Mouse (Mus musculus) limb, embryonic 12.5 days (tissue): ENCODE measurements at regions not wholly inside any gene's neighbourhood (a gene's known extent, or its start where the extent isn't known, plus 50 kb on each side); places are given as distances from the start of the nearest gene placed in this dataset.

Experiments
- ATAC-seq: fragments of 200-750 bp; cut with Nextera tagmentation; 2 replicates; pipeline ENCODE4 v1.8.0; 2017; ENCODE audit warnings: low read depth, moderate TSS enrichment; ENCODE audit not compliant: insufficient number of reproducible peaks, insufficient read depth, low FRiP score, low TSS enrichment
- H3K27ac ChIP-seq: fragments of 300-500 bp; sonication (generic); 2 replicates; pipeline ENCODE4 v1.5.1; 2016; ENCODE audit warnings: mild to moderate bottlenecking, moderate library complexity
- H3K27me3 ChIP-seq: fragments of 300-500 bp; sonication (generic); 2 replicates; pipeline ENCODE4 v1.6.1; 2016; ENCODE audit warnings: mild to moderate bottlenecking, moderate library complexity
- H3K36me3 ChIP-seq: fragments of 300-500 bp; sonication (generic); 2 replicates; pipeline ENCODE4 v1.6.1; 2016; ENCODE audit warnings: mild to moderate bottlenecking, moderate library complexity
- H3K4me1 ChIP-seq: fragments of 300-500 bp; sonication (generic); replicated peaks from 2 replicates; pipeline ENCODE4 v1.6.1; 2016
- H3K4me2 ChIP-seq: fragments of 300-500 bp; sonication (generic); 2 replicates; pipeline ENCODE4 v1.6.1; 2016; ENCODE audit warnings: mild to moderate bottlenecking, moderate library complexity
- H3K4me3 ChIP-seq: fragments of 300-500 bp; sonication (generic); replicated peaks from 2 replicates; pipeline ENCODE4 v1.5.1; 2016; ENCODE audit warnings: mild to moderate bottlenecking
- H3K9ac ChIP-seq: fragments of 300-500 bp; sonication (generic); replicated peaks from 2 replicates; pipeline ENCODE4 v1.6.1; 2016; ENCODE audit warnings: mild to moderate bottlenecking, moderate library complexity
- H3K9me3 ChIP-seq: fragments of 300-500 bp; sonication (generic); 2 replicates; pipeline ENCODE4 v1.6.1; 2016; ENCODE audit warnings: mild to moderate bottlenecking, moderate library complexity
- WGBS: fragments of 180-500 bp; shearing (Covaris S2); methylation state at CpG from one replicate; pipeline ENCODE4 v1.1.7; 2016; 5-methylcytosine and 5-hydroxymethylcytosine counted together

GRCm38 (mm10) chr10:19167641-19168271 is 152.3 kb upstream of the Tnfaip3 start:
- Histone ChIP-seq H3K9me3 (no peaks in the 10 kb centered on the region), H3K27ac (no peak overlapping the region; the same call in 1 of the 2 replicates), H3K4me3 (no peak overlapping the region), H3K4me1 (peaks cover 10% of the 10 kb centered on the region), H3K9ac (no peak overlapping the region), H3K36me3 (no peaks in the 10 kb centered on the region), H3K4me2 (peak overlapping the region; percentile 1; the same call in 1 of the 2 replicates), H3K27me3 (no peaks in the 10 kb centered on the region)
- ATAC-seq: peak; percentile 42; the same call in 1 of the 2 replicates
- 48% methylated on average over 8 of the region's 8 CpGs for WGBS

GRCm38 (mm10) chr10:19167101-19167500 is 151.6 kb upstream of the Tnfaip3 start:
- 83% methylated on average over 7 of the region's 7 CpGs for WGBS
- no peak overlapping the region for H3K9ac ChIP-seq
- H3K4me2 ChIP-seq: no peak overlapping the region
- H3K27me3 ChIP-seq: no peaks in the 10 kb centered on the region
- H3K4me1 ChIP-seq: peaks cover 10% of the 10 kb centered on the region
- H3K9me3 ChIP-seq: no peaks in the 10 kb centered on the region
- no peaks in the 10 kb centered on the region for H3K36me3 ChIP-seq
- no peak overlapping the region for H3K27ac ChIP-seq
- ATAC-seq: no peak
- no peak overlapping the region for H3K4me3 ChIP-seq

- H3K4me2 ChIP-seq: no peak overlapping the region
- no peaks in the 10 kb centered on the region for H3K4me1 ChIP-seq
- no peaks in the 10 kb centered on the region for H3K27me3 ChIP-seq
- H3K27ac ChIP-seq: no peak overlapping the region
- 88% methylated on average over 2 of the region's 2 CpGs for WGBS
- no peak overlapping the region for H3K9ac ChIP-seq
- no peaks in the 10 kb centered on the region for H3K9me3 ChIP-seq
- H3K36me3 ChIP-seq: no peaks in the 10 kb centered on the region
- no peak for ATAC-seq
- no peak overlapping the region for H3K4me3 ChIP-seq
Observed at GRCm38 (mm10) chr10:19162104-19162503, 146.6 kb upstream of the Tnfaip3 start.

GRCm38 (mm10) chr10:19161149-19161548 is 145.7 kb upstream of the Tnfaip3 start:
- Histone ChIP-seq H3K9ac (no peak overlapping the region), H3K9me3 (no peaks in the 10 kb centered on the region), H3K27me3 (no peaks in the 10 kb centered on the region), H3K36me3 (no peaks in the 10 kb centered on the region), H3K4me2 (no peak overlapping the region), H3K4me3 (no peak overlapping the region), H3K4me1 (no peaks in the 10 kb centered on the region), H3K27ac (no peak overlapping the region)
- no peak for ATAC-seq

- Histone ChIP-seq H3K9ac (no peak overlapping the region), H3K27ac (no peak overlapping the region), H3K4me3 (no peak overlapping the region), H3K4me2 (no peak overlapping the region), H3K36me3 (no peaks in the 10 kb centered on the region), H3K27me3 (no peaks in the 10 kb centered on the region), H3K4me1 (no peaks in the 10 kb centered on the region), H3K9me3 (no peaks in the 10 kb centered on the region)
- no peak for ATAC-seq
Observed at GRCm38 (mm10) chr10:19154041-19154440, 138.6 kb upstream of the Tnfaip3 start.

GRCm38 (mm10) chr10:19152773-19153172 is 137.3 kb upstream of the Tnfaip3 start:
- no peak for ATAC-seq
- 81% methylated on average over 5 of the region's 5 CpGs for WGBS
- Histone ChIP-seq H3K9ac (no peak overlapping the region), H3K4me3 (no peak overlapping the region), H3K27me3 (no peaks in the 10 kb centered on the region), H3K27ac (no peak overlapping the region), H3K4me2 (no peak overlapping the region), H3K9me3 (no peaks in the 10 kb centered on the region), H3K4me1 (no peaks in the 10 kb centered on the region), H3K36me3 (no peaks in the 10 kb centered on the region)

GRCm38 (mm10) chr10:19150766-19151165 is 135.3 kb upstream of the Tnfaip3 start:
- no peaks in the 10 kb centered on the region for H3K4me1 ChIP-seq
- H3K27ac ChIP-seq: no peak overlapping the region
- ATAC-seq: no peak
- H3K9me3 ChIP-seq: no peaks in the 10 kb centered on the region
- H3K4me3 ChIP-seq: no peak overlapping the region
- H3K27me3 ChIP-seq: no peaks in the 10 kb centered on the region
- H3K4me2 ChIP-seq: no peak overlapping the region
- no peaks in the 10 kb centered on the region for H3K36me3 ChIP-seq
- H3K9ac ChIP-seq: no peak overlapping the region
- 95% methylated on average over 1 of the region's 1 CpGs for WGBS

GRCm38 (mm10) chr10:19150005-19150404 is 134.5 kb upstream of the Tnfaip3 start:
- no peak overlapping the region for H3K4me2 ChIP-seq
- ATAC-seq: no peak
- H3K9ac ChIP-seq: no peak overlapping the region
- no peaks in the 10 kb centered on the region for H3K9me3 ChIP-seq
- H3K4me3 ChIP-seq: no peak overlapping the region
- WGBS: 35% methylated on average over 3 of the region's 3 CpGs
- H3K27ac ChIP-seq: no peak overlapping the region
- H3K4me1 ChIP-seq: no peaks in the 10 kb centered on the region
- H3K27me3 ChIP-seq: no peaks in the 10 kb centered on the region
- H3K36me3 ChIP-seq: no peaks in the 10 kb centered on the region

GRCm38 (mm10) chr10:19149196-19149869 is 133.9 kb upstream of the Tnfaip3 start:
- Histone ChIP-seq H3K36me3 (no peaks in the 10 kb centered on the region), H3K4me3 (no peak overlapping the region), H3K9me3 (no peaks in the 10 kb centered on the region), H3K9ac (no peak overlapping the region), H3K27ac (no peak overlapping the region), H3K27me3 (no peaks in the 10 kb centered on the region), H3K4me1 (no peaks in the 10 kb centered on the region), H3K4me2 (no peak overlapping the region)
- no peak for ATAC-seq
- 75% methylated on average over 4 of the region's 4 CpGs for WGBS

GRCm38 (mm10) chr10:19141481-19141880 is 126.0 kb upstream of the Tnfaip3 start:
- no peaks in the 10 kb centered on the region for H3K36me3 ChIP-seq
- 84% methylated on average over 3 of the region's 3 CpGs for WGBS
- no peaks in the 10 kb centered on the region for H3K9me3 ChIP-seq

GRCm38 (mm10) chr10:19140628-19141027 is 125.2 kb upstream of the Tnfaip3 start:
- no peak for ATAC-seq
- no peaks in the 10 kb centered on the region for H3K27me3 ChIP-seq
- H3K36me3 ChIP-seq: no peaks in the 10 kb centered on the region
- H3K27ac ChIP-seq: no peak overlapping the region
- H3K4me2 ChIP-seq: no peak overlapping the region
- H3K4me1 ChIP-seq: no peaks in the 10 kb centered on the region
- 77% methylated on average over 5 of the region's 5 CpGs for WGBS
- no peak overlapping the region for H3K9ac ChIP-seq
- H3K9me3 ChIP-seq: no peaks in the 10 kb centered on the region
- H3K4me3 ChIP-seq: no peak overlapping the region

More at GRCm38 (mm10) chr10:19141481-19141880, 126.0 kb upstream of the Tnfaip3 start:
- Histone ChIP-seq H3K4me1 (no peaks in the 10 kb centered on the region), H3K4me2 (no peak overlapping the region), H3K4me3 (no peak overlapping the region), H3K27me3 (no peaks in the 10 kb centered on the region), H3K9ac (no peak overlapping the region), H3K27ac (no peak overlapping the region)
- ATAC-seq: no peak

- WGBS: 91% methylated on average over 2 of the region's 2 CpGs
- no peaks in the 10 kb centered on the region for H3K9me3 ChIP-seq
- ATAC-seq: no peak
- H3K27me3 ChIP-seq: no peaks in the 10 kb centered on the region
- H3K4me3 ChIP-seq: no peak overlapping the region
- no peak overlapping the region for H3K9ac ChIP-seq
- no peaks in the 10 kb centered on the region for H3K4me1 ChIP-seq
- H3K36me3 ChIP-seq: no peaks in the 10 kb centered on the region
- H3K4me2 ChIP-seq: no peak overlapping the region
- H3K27ac ChIP-seq: no peak overlapping the region
Observed at GRCm38 (mm10) chr10:19139234-19139633, 123.8 kb upstream of the Tnfaip3 start.
